Mouse (Mus musculus): ENCODE measurements around the gene Magi1. TPM values are rescaled to one million over a fixed set of nuclear protein-coding genes. Genes with fewer than 3 reads are reported as not detected.

Magi1 gene
- polyA plus RNA-seq, 1 experiment from 2014 or later, result 25.3 TPM

- no peak for ATAC-seq (ENCODE audit: low FRiP score)
- 87% methylated on average over 2 of the region's 2 CpGs for WGBS
These were observed 84.0 kb downstream of the Magi1 start for GRCm38 (mm10) chr6:94199696-94200095.

GRCm38 (mm10) chr6:94197831-94198230 lies 85.9 kb downstream of the Magi1 start:
- WGBS, result 86% methylated on average over 1 of the region's 1 CpGs
- no peak overlapping the region for H3K9ac ChIP-seq

More at GRCm38 (mm10) chr6:94199696-94200095, 84.0 kb downstream of the Magi1 start:
- Histone ChIP-seq H3K4me2 (replicated peaks) (no peak overlapping the region), H3K9ac (no peak overlapping the region), H3K9me3 (ENCODE audit: control insufficient read depth, low read length) (no peaks in the 10 kb centered on the region), H3K27ac (no peak overlapping the region), H3K4me1 (replicated peaks; ENCODE audit: control insufficient read depth, insufficient read depth, low read length) (no peaks in the 10 kb centered on the region), H3K4me3 (replicated peaks; ENCODE audit: low read length) (no peak overlapping the region), H3K27me3 (ENCODE audit: control insufficient read depth, insufficient read depth, low read length) (no peaks in the 10 kb centered on the region), H3K36me3 (replicated peaks; ENCODE audit: control insufficient read depth, insufficient read depth) (no peaks in the 10 kb centered on the region)
- no peak for DNase-seq (ENCODE audit: low spot score)

GRCm38 (mm10) chr6:94195303-94195911 lies 88.3 kb downstream of the Magi1 start:
- Histone ChIP-seq H3K36me3 (replicated peaks; ENCODE audit: control insufficient read depth, insufficient read depth) (no peaks in the 10 kb centered on the region), H3K27me3 (ENCODE audit: control insufficient read depth, insufficient read depth, low read length) (no peaks in the 10 kb centered on the region), H3K4me1 (replicated peaks; ENCODE audit: control insufficient read depth, insufficient read depth, low read length) (no peaks in the 10 kb centered on the region), H3K4me2 (replicated peaks) (no peak overlapping the region), H3K9ac (no peak overlapping the region), H3K4me3 (replicated peaks; ENCODE audit: low read length) (no peak overlapping the region), H3K27ac (no peak overlapping the region), H3K9me3 (ENCODE audit: control insufficient read depth, low read length) (no peaks in the 10 kb centered on the region)
- ATAC-seq (ENCODE audit: low FRiP score), result no peak
- 88% methylated on average over 14 of the region's 14 CpGs for WGBS
- no peak for DNase-seq (ENCODE audit: low spot score)

More at GRCm38 (mm10) chr6:94197831-94198230, 85.9 kb downstream of the Magi1 start:
- Histone ChIP-seq H3K4me3 (replicated peaks; ENCODE audit: low read length) (no peak overlapping the region), H3K9me3 (ENCODE audit: control insufficient read depth, low read length) (no peaks in the 10 kb centered on the region), H3K27ac (no peak overlapping the region), H3K4me2 (replicated peaks) (no peak overlapping the region), H3K27me3 (ENCODE audit: control insufficient read depth, insufficient read depth, low read length) (no peaks in the 10 kb centered on the region), H3K4me1 (replicated peaks; ENCODE audit: control insufficient read depth, insufficient read depth, low read length) (no peaks in the 10 kb centered on the region), H3K36me3 (replicated peaks; ENCODE audit: control insufficient read depth, insufficient read depth) (no peaks in the 10 kb centered on the region)
- ATAC-seq (ENCODE audit: low FRiP score) (no peak), DNase-seq (ENCODE audit: low spot score) (no peak)

GRCm38 (mm10) chr6:94190830-94191229 lies 92.9 kb downstream of the Magi1 start:
- H3K27ac ChIP-seq, result no peak overlapping the region
- H3K9ac ChIP-seq, result no peak overlapping the region
- WGBS, result 89% methylated on average over 5 of the region's 5 CpGs
- no peak overlapping the region for H3K4me3 ChIP-seq (replicated peaks; ENCODE audit: low read length)
- DNase-seq (ENCODE audit: low spot score), result no peak
- no peaks in the 10 kb centered on the region for H3K27me3 ChIP-seq (ENCODE audit: control insufficient read depth, insufficient read depth, low read length)
- no peak for ATAC-seq (ENCODE audit: low FRiP score)
- no peaks in the 10 kb centered on the region for H3K36me3 ChIP-seq (replicated peaks; ENCODE audit: control insufficient read depth, insufficient read depth)
- H3K9me3 ChIP-seq (ENCODE audit: control insufficient read depth, low read length), result no peaks in the 10 kb centered on the region
- no peak overlapping the region for H3K4me2 ChIP-seq (replicated peaks)
- no peaks in the 10 kb centered on the region for H3K4me1 ChIP-seq (replicated peaks; ENCODE audit: control insufficient read depth, insufficient read depth, low read length)

- DNase-seq (ENCODE audit: low spot score) (no peak), ATAC-seq (ENCODE audit: low FRiP score) (no peak)
- Histone ChIP-seq H3K27ac (no peak overlapping the region), H3K9me3 (ENCODE audit: control insufficient read depth, low read length) (no peaks in the 10 kb centered on the region), H3K9ac (no peak overlapping the region), H3K4me2 (replicated peaks) (no peak overlapping the region), H3K4me1 (replicated peaks; ENCODE audit: control insufficient read depth, insufficient read depth, low read length) (no peaks in the 10 kb centered on the region; the same call in 1 of the 2 replicates), H3K36me3 (replicated peaks; ENCODE audit: control insufficient read depth, insufficient read depth) (no peaks in the 10 kb centered on the region), H3K4me3 (replicated peaks; ENCODE audit: low read length) (no peak overlapping the region), H3K27me3 (ENCODE audit: control insufficient read depth, insufficient read depth, low read length) (no peaks in the 10 kb centered on the region)
- WGBS, result 68% methylated on average over 5 of the region's 5 CpGs
These were observed 94.3 kb downstream of the Magi1 start for GRCm38 (mm10) chr6:94189379-94189778.

GRCm38 (mm10) chr6:94186628-94187319 lies 96.9 kb downstream of the Magi1 start:
- no peak overlapping the region for H3K4me2 ChIP-seq (replicated peaks)
- no peaks in the 10 kb centered on the region for H3K27me3 ChIP-seq (ENCODE audit: control insufficient read depth, insufficient read depth, low read length)
- no peak overlapping the region for H3K27ac ChIP-seq
- DNase-seq (ENCODE audit: low spot score) (no peak), ATAC-seq (ENCODE audit: low FRiP score) (no peak)
- no peaks in the 10 kb centered on the region for H3K9me3 ChIP-seq (ENCODE audit: control insufficient read depth, low read length)
- H3K36me3 ChIP-seq (replicated peaks; ENCODE audit: control insufficient read depth, insufficient read depth), result no peaks in the 10 kb centered on the region
- H3K4me3 ChIP-seq (replicated peaks; ENCODE audit: low read length), result no peak overlapping the region
- WGBS, result 85% methylated on average over 7 of the region's 7 CpGs
- no peak overlapping the region for H3K9ac ChIP-seq
- peaks cover 18% of the 10 kb centered on the region for H3K4me1 ChIP-seq (replicated peaks; ENCODE audit: control insufficient read depth, insufficient read depth, low read length)

- H3K27me3 ChIP-seq (ENCODE audit: control insufficient read depth, insufficient read depth, low read length), result no peaks in the 10 kb centered on the region
- no peak overlapping the region for H3K4me3 ChIP-seq (replicated peaks; ENCODE audit: low read length)
- no peak overlapping the region; the same call in 1 of the 2 replicates for H3K27ac ChIP-seq
- no peak overlapping the region for H3K9ac ChIP-seq
- H3K36me3 ChIP-seq (replicated peaks; ENCODE audit: control insufficient read depth, insufficient read depth), result no peaks in the 10 kb centered on the region
- WGBS, result 82% methylated on average over 4 of the region's 4 CpGs
- peaks cover 19% of the 10 kb centered on the region for H3K4me1 ChIP-seq (replicated peaks; ENCODE audit: control insufficient read depth, insufficient read depth, low read length)
- ATAC-seq (ENCODE audit: low FRiP score) (no peak), DNase-seq (ENCODE audit: low spot score) (no peak)
- no peak overlapping the region for H3K4me2 ChIP-seq (replicated peaks)
- H3K9me3 ChIP-seq (ENCODE audit: control insufficient read depth, low read length), result no peaks in the 10 kb centered on the region
These were observed 99.4 kb downstream of the Magi1 start for GRCm38 (mm10) chr6:94184268-94184667.

- peak overlapping the region; percentile 15; the same call in 1 of the 2 replicates for H3K4me2 ChIP-seq (replicated peaks)
- DNase-seq (ENCODE audit: low spot score), result no peak
These were observed 100.3 kb downstream of the Magi1 start for GRCm38 (mm10) chr6:94183354-94183851.

GRCm38 (mm10) chr6:94181673-94182255 lies 102.0 kb downstream of the Magi1 start:
- H3K9me3 ChIP-seq (ENCODE audit: control insufficient read depth, low read length), result no peaks in the 10 kb centered on the region
- 23% methylated on average over 2 of the region's 2 CpGs for WGBS
- H3K36me3 ChIP-seq (replicated peaks; ENCODE audit: control insufficient read depth, insufficient read depth), result no peaks in the 10 kb centered on the region
- DNase-seq (ENCODE audit: low spot score) (no peak), ATAC-seq (ENCODE audit: low FRiP score) (no peak)
- H3K4me3 ChIP-seq (replicated peaks; ENCODE audit: low read length), result no peak overlapping the region
- no peak overlapping the region for H3K9ac ChIP-seq
- H3K27me3 ChIP-seq (ENCODE audit: control insufficient read depth, insufficient read depth, low read length), result no peaks in the 10 kb centered on the region
- no peak overlapping the region for H3K4me2 ChIP-seq (replicated peaks)
- no peak overlapping the region for H3K27ac ChIP-seq
- H3K4me1 ChIP-seq (replicated peaks; ENCODE audit: control insufficient read depth, insufficient read depth, low read length), result peaks cover 19% of the 10 kb centered on the region

More at GRCm38 (mm10) chr6:94183354-94183851, 100.3 kb downstream of the Magi1 start:
- no peak overlapping the region for H3K27ac ChIP-seq
- no peak for ATAC-seq (ENCODE audit: low FRiP score)
- 57% methylated on average over 14 of the region's 14 CpGs for WGBS
- no peaks in the 10 kb centered on the region for H3K9me3 ChIP-seq (ENCODE audit: control insufficient read depth, low read length)
- no peaks in the 10 kb centered on the region for H3K36me3 ChIP-seq (replicated peaks; ENCODE audit: control insufficient read depth, insufficient read depth)
- H3K4me3 ChIP-seq (replicated peaks; ENCODE audit: low read length), result no peak overlapping the region
- H3K4me1 ChIP-seq (replicated peaks; ENCODE audit: control insufficient read depth, insufficient read depth, low read length), result peaks cover 19% of the 10 kb centered on the region
- H3K27me3 ChIP-seq (ENCODE audit: control insufficient read depth, insufficient read depth, low read length), result no peaks in the 10 kb centered on the region
- no peak overlapping the region for H3K9ac ChIP-seq
